Comparison of ENCODE assay signal across 8 mouse cellular contexts in genomic region chr13:97242716-97243115, GRCm38 (mm10). TPM values are rescaled to one million over a fixed set of nuclear protein-coding genes. Genes with fewer than 3 reads are reported as not detected.
DNase-seq lines count a peak whose midpoint lies in the region; ATAC-seq and TF ChIP-seq lines count a peak whose summit lies in the region.

No protein-coding gene starts in this region.

- H3K79me2 ChIP-seq in CH12.LX (replicated peaks; ENCODE audit: control insufficient read depth, extremely low read depth, insufficient read depth, poor library complexity, severe bottlenecking) = no peaks in the 10 kb centered on the region; the same call in 1 of the 2 replicates

- H3K27me3 ChIP-seq in CH12.LX (replicated peaks) = no peaks in the 10 kb centered on the region
- H3K27me3 ChIP-seq in heart, embryonic 12.5 days (replicated peaks) = no peaks in the 10 kb centered on the region
- H3K27me3 ChIP-seq in liver, embryonic 15.5 days = peaks cover 54% of the 10 kb centered on the region

- peaks cover 0 to 19% of the 10 kb centered on the region in 2 experiments; a peak in 2 of 4 replicates for H3K4me1 ChIP-seq in CH12.LX (ENCODE audit: control insufficient read depth in 1 of 2, insufficient read depth in 2 of 2)
- H3K4me1 ChIP-seq in heart, embryonic 12.5 days (replicated peaks) = peaks cover 66% of the 10 kb centered on the region
- peaks cover 11% of the 10 kb centered on the region for H3K4me1 ChIP-seq in liver, embryonic 15.5 days (replicated peaks)

- H3K27ac ChIP-seq in CH12.LX (ENCODE audit: insufficient read depth, low read depth) = no peak overlapping the region
- H3K27ac ChIP-seq in heart, embryonic 12.5 days (ENCODE audit: poor library complexity, severe bottlenecking) = 0 out of 2 replicates have a peak overlapping the region, but pooled peaks have one; percentile 31
- no peak overlapping the region for H3K27ac ChIP-seq in liver, embryonic 15.5 days (replicated peaks)

- peaks cover 19 to 30% of the 10 kb centered on the region in 2 experiments for H3K36me3 ChIP-seq in CH12.LX (replicated peaks in 1 of 2; ENCODE audit: control insufficient read depth in 1 of 2, insufficient read depth in 1 of 2, low read length in 1 of 2)
- H3K36me3 ChIP-seq in heart, embryonic 12.5 days = peaks cover 27% of the 10 kb centered on the region
- peaks cover 10% of the 10 kb centered on the region for H3K36me3 ChIP-seq in liver, embryonic 15.5 days (replicated peaks)

- WGBS in heart, embryonic 12.5 days = 8% methylated on average over 6 of the region's 6 CpGs
- WGBS in liver, embryonic 15.5 days (ENCODE audit: insufficient replicate concordance) = 33% methylated on average over 6 of the region's 6 CpGs

- DNase-seq in heart, adult 11 months = peak; percentile 92
- DNase-seq in heart, postnatal 36 days = no peak
- no peak for DNase-seq in CH12.LX (ENCODE audit: extremely low read depth)
- DNase-seq in B cell, adult 2 months = no peak
- no peak for DNase-seq in urinary bladder, adult 2 months (ENCODE audit: low spot score)
- DNase-seq in layer of hippocampus, adult 9-10 months (ENCODE audit: low spot score) = no peak

- 0 out of 2 replicates have a peak overlapping the region, but pooled peaks have one; percentile 8 for H3K9ac ChIP-seq in CH12.LX (ENCODE audit: insufficient read depth, low read depth)
- H3K9ac ChIP-seq in heart, embryonic 12.5 days = peak overlapping the region; percentile 75
- H3K9ac ChIP-seq in liver, embryonic 15.5 days = no peak overlapping the region

- TF ChIP-seq POLR2A in CH12.LX (IDR thresholded peaks at IDR 0.05; ENCODE audit: low read depth, low read length) = no peak

- no peaks in the 10 kb centered on the region for H3K9me3 ChIP-seq in CH12.LX (replicated peaks; ENCODE audit: low read length)
- no peaks in the 10 kb centered on the region for H3K9me3 ChIP-seq in heart, embryonic 12.5 days (replicated peaks)
- no peaks in the 10 kb centered on the region for H3K9me3 ChIP-seq in liver, embryonic 15.5 days (replicated peaks)

- peak overlapping the region; percentile 35 for H3K4me2 ChIP-seq in CH12.LX (ENCODE audit: insufficient read depth, low read depth, poor library complexity, severe bottlenecking)
- H3K4me2 ChIP-seq in heart, embryonic 12.5 days = peak overlapping the region; percentile 95
- H3K4me2 ChIP-seq in liver, embryonic 15.5 days = peak overlapping the region; percentile 79

- dilution Hi-C loops in CH12.LX (cut with MboI; ENCODE audit: extremely low pct_ligation_motif_present, extremely low pct_unique_long_range_greater_than_20kb, low sequenced_read_pairs) = no loop called here

- H3K4me3 ChIP-seq in CH12.LX (replicated peaks in 1 of 3; ENCODE audit: low read depth in 2 of 3, low read length in 2 of 3, poor library complexity in 1 of 3) = peak overlapping the region in 1 of 3 experiments; percentile 80
- H3K4me3 ChIP-seq in heart, embryonic 12.5 days = peak overlapping the region; percentile 59
- H3K4me3 ChIP-seq in liver, embryonic 15.5 days (replicated peaks) = peak overlapping the region; percentile 64

- ATAC-seq in heart, embryonic 12.5 days (ENCODE audit: insufficient number of reproducible peaks, low FRiP score) = no peak
- no peak for ATAC-seq in liver, embryonic 15.5 days (ENCODE audit: insufficient read depth)

- no peak for TF ChIP-seq CTCF in CH12.LX (conservative IDR thresholded peaks at IDR 0.05 in 1 of 2, IDR thresholded peaks at IDR 0.05 in 1 of 2; ENCODE audit: low read depth in 2 of 2, low read length in 2 of 2)

- intact Hi-C loops in heart, postnatal 36 days (cut with DNase I) = loop anchor here (5.0 kb wide), 3 partner anchors 95 to 535 kb away; no protein-coding TSS in a partner anchor

- TF ChIP-seq RAD21 in CH12.LX (IDR thresholded peaks at IDR 0.05; ENCODE audit: low read depth, low read length) = no peak

- in situ Hi-C loops in CH12.LX (cut with MboI; ENCODE audit: low pct_ligation_motif_present, low pct_unique_long_range_greater_than_20kb, low sequenced_read_pairs) = no loop called here

- TF ChIP-seq EP300 in CH12.LX (IDR thresholded peaks at IDR 0.05; ENCODE audit: low read length) = no peak

TF ChIP-seq in CH12.LX, 34 proteins besides CTCF, POLR2A, EP300 and RAD21:
- TF ChIP-seq E2F4 (IDR thresholded peaks at IDR 0.05; ENCODE audit: insufficient replicate concordance, low read depth, low read length) (no peak), TCF12 (IDR thresholded peaks at IDR 0.05; ENCODE audit: low read depth, low read length) (no peak), RCOR1 (conservative IDR thresholded peaks at IDR 0.05; ENCODE audit: low read depth, low read length) (no peak), CHD1 (IDR thresholded peaks at IDR 0.05; ENCODE audit: low read depth, low read length) (no peak), MAX (IDR thresholded peaks at IDR 0.05; ENCODE audit: low read length) (no peak), ZMIZ1 (IDR thresholded peaks at IDR 0.05; ENCODE audit: low read depth, low read length) (no peak), USF1 (IDR thresholded peaks at IDR 0.05; ENCODE audit: low read depth, low read length) (no peak), JUND (conservative IDR thresholded peaks at IDR 0.05; ENCODE audit: low read depth, low read length) (no peak), ETS1 (conservative IDR thresholded peaks at IDR 0.05; ENCODE audit: low read depth, low read length) (no peak), IRF4 (IDR thresholded peaks at IDR 0.05; ENCODE audit: low read depth, low read length) (no peak), ZNF384 (IDR thresholded peaks at IDR 0.05; ENCODE audit: low read depth, low read length) (no peak), MAZ (IDR thresholded peaks at IDR 0.05; ENCODE audit: low read depth, low read length) (no peak), TBP (conservative IDR thresholded peaks at IDR 0.05; ENCODE audit: low read depth, low read length) (no peak), SMC3 (IDR thresholded peaks at IDR 0.05; ENCODE audit: low read depth, low read length) (no peak), MXI1 (IDR thresholded peaks at IDR 0.05; ENCODE audit: low read depth, low read length) (no peak)

RNA-seq across cellular contexts. Expression of gene Enc1, which starts 1.8 kb away (rescaled TPM):
- total RNA-seq in heart, postnatal 36 days (2021) = 1 to 10 TPM; 4.7 to 8.1 TPM
- total RNA-seq in CH12.LX (2012; rRNA removed) = 3.7 and 3.9 TPM in 2 replicates
- total RNA-seq in CH12.LX (2014; rRNA removed) = 5.5 and 6.4 TPM in 2 replicates
- polyA plus RNA-seq in CH12.LX (2012; ENCODE audit: insufficient read length, low read depth) = 6.1 and 7.0 TPM in 2 replicates
- polyA plus RNA-seq in heart, embryonic 12.5 days (2016; fragmentation: Nextera tagmentation; extraction: Ambion mirVana) = 4.5 and 5.7 TPM in 2 replicates
- polyA plus RNA-seq in liver, embryonic 15.5 days (2015; fragmentation: Nextera tagmentation; extraction: Ambion mirVana) = 0.55 and 0.67 TPM in 2 replicates
- polyA plus RNA-seq in urinary bladder, adult 2 months (2012; rRNA removed) = 7.4 and 9.3 TPM in 2 replicates

RNA-seq across cellular contexts. Expression of gene Hexb, which starts 44.6 kb away (rescaled TPM):
- total RNA-seq in heart, postnatal 36 days (2021) = 10 to 100 TPM; 24.8 to 28.0 TPM
- total RNA-seq in CH12.LX (2012; rRNA removed) (26.2 and 31.0 TPM in 2 replicates), CH12.LX (2014; rRNA removed) (75.7 and 80.9 TPM in 2 replicates)
- polyA plus RNA-seq in CH12.LX (2012; ENCODE audit: insufficient read length, low read depth) = 36.8 and 37.9 TPM in 2 replicates
- 32.5 and 33.1 TPM in 2 replicates for polyA plus RNA-seq in heart, embryonic 12.5 days (2016; fragmentation: Nextera tagmentation; extraction: Ambion mirVana)
- polyA plus RNA-seq in liver, embryonic 15.5 days (2015; fragmentation: Nextera tagmentation; extraction: Ambion mirVana) = 26.0 and 28.3 TPM in 2 replicates
- 99.2 and 113 TPM in 2 replicates for polyA plus RNA-seq in urinary bladder, adult 2 months (2012; rRNA removed)

Comparison
In these comparisons a context has a peak if more than half of its experiments do, and no peak if none do; other contexts are left out.
1. H3K4me2 ChIP-seq: peak in every context shown above with its lines; median percentile 95 in heart, embryonic 12.5 days; 79 in liver, embryonic 15.5 days; 35 in CH12.LX.